Mouse (Mus musculus) layer of hippocampus, adult 2 months (tissue): ENCODE measurements at regions not wholly inside any gene's neighbourhood (a gene's known extent, or its start where the extent isn't known, plus 50 kb on each side); places are given as distances from the start of the nearest gene placed in this dataset.

Experiments used
- DNase-seq, 2 experiments: peaks; one replicate each; pipeline ENCODE4 v3.0.0; 2022; ENCODE audit warnings: low spot score in 2 of 2
- H3K27ac ChIP-seq: fragments of 200-600 bp; 2 replicates; pipeline ENCODE4 v1.8.1; 2022
- H3K4me3 ChIP-seq: fragments of 200-600 bp; 2 replicates; pipeline ENCODE4 v1.8.1; 2022; ENCODE audit warnings: mild to moderate bottlenecking
- CTCF ChIP-seq: fragments of 200-600 bp; conservative IDR thresholded peaks from 2 replicates; pipeline ENCODE4 v1.8.1; 2022; ENCODE audit warnings: antibody characterized with exemption, mild to moderate bottlenecking, moderate library complexity

DNA sequence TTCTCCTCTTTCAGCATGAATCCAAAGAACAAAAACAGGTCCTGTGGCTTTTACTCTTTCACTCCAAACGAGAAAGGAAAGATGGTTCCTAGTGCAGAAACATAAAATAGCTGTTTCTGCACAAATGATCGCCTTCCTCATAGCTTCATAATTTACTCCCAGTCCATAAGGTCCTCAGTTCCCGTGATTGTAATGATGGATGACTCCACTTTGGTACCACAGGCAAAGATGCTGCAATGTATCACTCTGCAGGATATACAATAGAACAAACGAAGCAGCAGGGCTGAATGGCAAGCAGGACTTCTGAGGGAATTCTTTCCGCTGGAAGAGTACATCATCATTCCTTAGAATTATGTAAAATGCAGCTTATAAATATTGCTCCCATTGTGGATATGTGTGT lies 652.8 kb downstream of the Robo2 start:
- H3K4me3 ChIP-seq, result no peak overlapping the region
- TF ChIP-seq CTCF, result no peak
- no peak for DNase-seq
- no peak overlapping the region for H3K27ac ChIP-seq

DNA sequence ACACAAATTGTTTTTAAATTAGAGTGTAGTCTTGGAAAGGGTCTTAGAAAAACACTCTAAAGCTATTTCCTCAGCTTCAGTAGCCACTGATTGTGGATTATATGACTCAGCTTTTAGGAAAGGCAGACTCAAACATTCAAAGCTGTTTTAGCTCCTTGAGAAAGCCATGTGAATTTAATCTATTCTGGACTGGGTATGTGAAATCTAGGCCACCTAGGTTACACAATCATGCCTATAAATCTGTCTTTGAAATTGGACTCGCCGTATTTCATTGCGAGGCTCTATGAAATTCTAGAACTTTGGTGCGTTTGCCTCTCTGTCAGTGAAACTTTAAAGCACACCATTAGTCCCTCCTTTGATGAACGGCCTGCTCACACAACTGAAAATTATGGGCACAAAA lies 657.3 kb downstream of the Robo2 start:
- DNase-seq, result no peak
- H3K27ac ChIP-seq, result no peak overlapping the region
- TF ChIP-seq CTCF, result no peak
- H3K4me3 ChIP-seq, result no peak overlapping the region

DNA sequence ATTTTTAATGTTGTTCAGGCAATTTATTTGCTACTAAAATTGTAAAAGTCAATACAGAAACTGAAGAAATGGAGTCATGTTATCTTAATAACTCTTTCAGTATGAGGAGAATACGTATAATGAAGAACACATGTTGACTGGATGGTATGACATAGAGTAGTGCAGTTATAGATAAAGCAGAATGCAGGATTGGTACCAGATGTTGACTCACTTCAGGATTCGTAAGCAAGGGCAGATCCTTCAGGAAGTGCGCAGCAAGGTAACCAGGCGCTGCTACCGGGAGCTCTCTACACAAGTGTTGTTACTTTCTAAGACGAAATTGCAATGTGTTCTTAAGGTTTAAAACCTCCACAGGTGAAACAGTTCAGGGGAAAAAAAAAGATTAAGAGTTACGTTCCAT lies 683.3 kb downstream of the Robo2 start:
- no peak overlapping the region for H3K27ac ChIP-seq
- no peak for DNase-seq
- no peak overlapping the region for H3K4me3 ChIP-seq
- TF ChIP-seq CTCF, result no peak

DNA sequence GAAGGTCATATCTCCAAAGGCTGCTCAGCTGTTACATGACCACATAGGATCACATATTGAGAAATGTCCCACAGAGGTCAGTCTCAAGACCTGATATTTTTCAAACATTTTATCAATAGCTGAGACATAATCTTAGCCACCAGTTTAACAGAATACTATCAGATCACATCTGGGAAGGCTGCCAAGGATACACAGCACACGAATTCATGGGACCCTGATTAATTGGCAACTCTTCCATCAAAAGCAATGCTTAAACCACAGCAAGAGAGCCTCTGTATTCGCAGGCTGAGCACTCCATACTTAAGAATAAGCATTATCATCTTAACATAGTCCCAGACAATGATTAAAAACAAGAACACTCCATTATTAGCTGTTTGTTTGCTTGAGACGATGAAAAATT lies 691.9 kb downstream of the Robo2 start:
- no peak for DNase-seq
- Histone ChIP-seq H3K27ac (no peak overlapping the region), H3K4me3 (no peak overlapping the region)
- TF ChIP-seq CTCF, result no peak

DNA sequence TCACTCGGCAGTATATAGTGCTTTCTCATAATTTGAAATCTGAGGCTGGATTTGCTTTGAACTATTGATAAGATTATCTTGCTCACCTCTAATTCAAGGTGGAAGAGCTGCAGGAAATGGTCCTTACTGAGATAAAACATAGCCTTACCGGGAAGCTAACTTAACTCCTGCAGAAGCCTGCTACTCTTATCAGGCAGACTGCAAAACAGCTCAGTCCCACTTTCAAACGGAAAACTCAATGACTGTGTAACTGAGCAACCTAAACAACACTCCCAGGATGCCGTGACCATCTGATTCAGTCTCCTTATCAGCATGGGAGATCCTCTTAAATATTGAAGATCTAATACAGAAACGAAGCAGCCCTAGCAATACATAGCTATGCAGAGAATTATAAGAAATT lies 695.3 kb downstream of the Robo2 start:
- H3K4me3 ChIP-seq, result no peak overlapping the region
- no peak overlapping the region for H3K27ac ChIP-seq
- TF ChIP-seq CTCF, result no peak
- no peak for DNase-seq

DNA sequence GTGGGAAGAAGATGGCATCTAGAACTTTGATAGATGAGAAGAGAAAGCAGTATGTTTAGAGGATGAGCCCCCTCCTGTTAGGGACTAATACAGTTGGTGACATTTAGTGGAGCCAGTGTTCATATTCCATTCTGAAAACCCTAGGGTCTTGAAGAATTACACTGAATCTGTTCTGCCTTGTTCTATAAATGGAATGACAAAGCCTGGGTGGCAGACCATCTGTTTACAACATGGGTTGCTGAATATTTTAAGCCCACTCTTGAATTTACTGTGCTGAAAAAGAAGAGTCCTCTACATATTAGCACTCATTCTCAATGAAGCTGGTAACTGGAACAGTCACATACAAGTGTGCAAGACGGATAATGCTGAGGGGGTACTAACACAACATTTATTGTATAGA lies 704.6 kb downstream of the Robo2 start:
- H3K4me3 ChIP-seq, result no peak overlapping the region
- TF ChIP-seq CTCF, result no peak
- H3K27ac ChIP-seq, result peak overlapping the region; percentile 57; the same call in 1 of the 2 replicates
- peak; percentile 37 to 67 for DNase-seq

DNA sequence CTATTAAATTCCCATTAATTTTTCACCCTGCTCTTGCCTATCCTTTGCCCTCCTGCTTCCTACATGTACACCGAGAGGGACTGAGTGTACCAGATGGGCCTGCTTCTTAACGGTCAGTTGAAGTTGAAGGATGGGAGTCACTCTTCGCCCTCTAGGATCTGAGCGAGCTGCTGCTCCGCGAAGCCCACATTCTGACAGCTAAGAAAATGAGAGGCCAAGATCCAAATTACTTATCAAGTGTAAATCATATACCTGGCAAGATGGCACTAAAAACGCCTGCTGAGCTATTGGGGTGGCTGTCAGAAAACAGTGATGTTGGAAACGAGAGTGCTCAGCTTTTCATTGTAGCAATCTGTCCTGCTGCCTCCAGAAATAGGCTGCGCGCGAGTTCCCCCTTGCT lies 722.4 kb downstream of the Robo2 start:
- H3K4me3 ChIP-seq, result no peak overlapping the region
- H3K27ac ChIP-seq, result no peak overlapping the region
- DNase-seq, result no peak
- no peak for TF ChIP-seq CTCF

DNA sequence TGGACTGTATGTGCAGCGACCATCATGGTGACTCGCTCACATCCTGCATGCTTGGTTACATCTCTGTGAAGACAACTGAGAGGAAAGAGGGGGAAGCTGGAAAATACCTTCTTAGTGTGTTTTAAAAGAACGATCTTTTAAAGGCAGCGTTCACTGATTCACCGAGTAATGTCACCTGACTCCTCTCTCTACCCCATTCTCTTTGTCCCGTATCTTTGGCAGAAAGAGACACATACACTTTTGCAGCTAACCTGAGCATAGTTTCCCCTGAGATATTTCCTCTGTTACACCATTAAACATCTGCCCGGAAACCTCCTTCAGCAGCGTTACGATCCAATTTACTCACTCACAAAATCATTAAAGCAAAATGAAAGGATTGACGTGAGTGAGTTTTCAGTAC lies 731.8 kb downstream of the Robo2 start:
- Histone ChIP-seq H3K27ac (no peak overlapping the region), H3K4me3 (no peak overlapping the region; the same call in 1 of the 2 replicates)
- no peak for TF ChIP-seq CTCF
- no peak for DNase-seq

DNA sequence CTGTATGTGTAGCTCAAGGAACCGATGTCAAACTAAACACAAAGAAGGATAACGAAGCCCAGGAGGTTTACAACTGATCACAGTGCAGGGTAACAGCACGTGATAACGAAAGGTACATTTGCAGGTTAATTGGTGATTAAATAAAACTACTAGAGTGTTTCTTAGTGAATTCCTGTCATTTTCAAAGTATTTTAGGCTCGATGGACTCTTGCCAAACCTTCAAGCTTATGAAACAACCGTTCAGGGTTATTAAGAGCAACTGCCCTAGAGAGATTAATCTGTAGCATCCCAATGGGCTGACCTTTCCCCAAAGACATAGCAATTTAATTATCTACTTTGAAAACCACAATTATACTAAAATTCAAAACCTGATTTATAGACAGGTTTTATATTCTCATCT lies 741.1 kb downstream of the Robo2 start:
- Histone ChIP-seq H3K4me3 (no peak overlapping the region), H3K27ac (no peak overlapping the region)
- no peak for TF ChIP-seq CTCF
- no peak for DNase-seq

DNA sequence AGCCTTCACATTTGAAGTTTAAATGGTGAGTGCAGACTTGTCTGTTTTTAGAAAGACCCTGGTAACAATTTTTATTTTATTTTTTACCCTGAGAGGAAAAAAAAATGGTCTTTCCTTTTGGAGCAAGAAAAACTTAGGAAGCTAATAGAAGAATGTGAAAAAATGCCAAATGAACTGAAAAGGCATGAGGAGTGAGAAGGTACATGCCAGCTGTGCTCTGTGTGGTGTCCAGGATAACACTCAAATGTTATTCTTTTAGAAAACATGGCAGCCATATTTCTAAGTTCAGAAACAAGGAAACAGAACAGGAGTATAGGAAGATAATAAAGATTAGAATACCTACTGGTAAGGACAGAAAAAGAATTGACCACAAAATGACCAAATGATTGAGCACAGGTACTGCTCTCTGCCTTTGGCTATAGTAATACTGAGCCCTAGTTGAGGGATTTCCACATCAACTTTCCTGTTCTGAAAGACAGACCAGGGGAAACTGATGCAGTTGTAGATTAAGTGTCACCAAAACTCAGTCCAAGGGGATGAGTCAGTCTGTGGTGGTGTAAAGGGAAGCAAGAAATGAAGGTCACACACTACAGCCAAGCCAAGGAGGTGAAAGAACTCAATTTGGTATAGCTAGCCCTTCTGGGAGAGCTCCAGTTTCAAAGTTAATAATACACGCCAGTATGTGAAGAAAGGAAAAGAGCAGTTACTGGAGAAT lies 758.5 kb downstream of the Robo2 start:
- no peak for TF ChIP-seq CTCF
- no peak overlapping the region for H3K4me3 ChIP-seq
- no peak for DNase-seq
- H3K27ac ChIP-seq, result no peak overlapping the region

DNA sequence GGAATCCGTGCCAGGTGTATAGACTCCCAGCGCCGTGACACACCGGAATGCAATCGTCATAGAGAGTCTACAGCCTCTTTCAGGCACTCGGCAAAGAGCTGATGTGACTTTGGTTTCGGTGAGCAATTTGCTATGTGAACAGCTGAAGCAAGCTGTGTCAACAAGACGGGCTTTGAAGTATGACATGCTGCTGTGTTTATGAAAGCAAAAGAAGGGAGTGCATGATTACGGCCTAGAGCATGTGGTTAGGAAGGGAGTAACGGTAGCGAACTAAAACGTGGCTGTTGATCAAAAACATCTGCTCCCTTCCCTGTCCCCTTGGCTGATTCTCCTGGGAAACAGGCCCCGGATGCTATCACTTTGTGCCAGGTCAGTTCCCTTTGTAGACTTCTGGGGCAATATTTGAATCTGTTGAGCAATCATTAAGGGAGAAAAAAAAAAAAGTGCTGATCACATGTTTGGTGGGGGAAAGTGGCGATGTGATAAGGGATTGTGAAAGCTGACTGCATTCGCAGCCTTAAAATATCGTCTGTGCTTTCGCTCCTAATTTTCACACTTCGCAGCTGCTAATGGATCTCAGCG lies 764.3 kb downstream of the Robo2 start:
- Histone ChIP-seq H3K27ac (peak overlapping the region; percentile 40; the same call in 1 of the 2 replicates), H3K4me3 (peak overlapping the region; percentile 44)
- TF ChIP-seq CTCF, result no peak
- DNase-seq, result peak; percentile 17 to 37

DNA sequence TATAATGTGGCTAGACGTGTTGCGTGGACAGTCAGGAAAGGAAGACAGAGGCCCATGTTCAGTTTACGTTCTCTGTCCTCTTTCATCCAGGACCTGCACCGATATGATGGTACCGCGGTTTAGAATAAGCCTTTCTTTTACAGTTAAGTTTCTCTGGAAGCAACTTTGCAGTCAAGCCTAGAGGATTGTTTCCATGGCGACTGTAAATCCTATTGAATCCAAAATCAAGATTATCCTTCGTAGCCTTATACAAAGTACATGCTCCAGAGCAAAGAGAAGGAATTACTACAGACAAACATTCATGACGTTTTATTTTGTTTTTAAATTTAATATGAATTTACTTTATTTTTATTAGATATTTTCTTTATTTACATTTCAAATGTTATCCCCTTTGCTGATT lies 798.6 kb downstream of the Robo2 start:
- no peak for TF ChIP-seq CTCF
- no peak overlapping the region for H3K27ac ChIP-seq
- no peak for DNase-seq
- H3K4me3 ChIP-seq, result no peak overlapping the region

DNA sequence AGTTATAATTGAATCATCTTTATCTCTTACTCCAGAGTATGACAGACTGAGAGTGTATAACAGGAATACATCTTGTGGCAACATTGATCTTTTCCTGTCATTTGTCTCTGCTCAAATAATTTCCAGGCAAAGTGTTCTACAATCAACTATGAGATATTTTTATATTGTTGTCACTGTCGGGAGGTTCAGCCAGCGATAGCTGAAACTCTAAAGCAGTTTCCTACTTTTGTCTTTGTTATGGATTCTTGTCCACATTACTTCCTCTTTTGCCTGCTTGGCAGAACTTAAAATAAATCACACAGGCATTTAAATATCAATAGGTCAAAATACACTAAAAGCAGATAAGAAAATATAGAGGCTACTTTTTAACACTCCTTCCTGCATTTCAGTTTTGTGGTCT lies 820.2 kb downstream of the Robo2 start:
- TF ChIP-seq CTCF, result no peak
- no peak overlapping the region for H3K27ac ChIP-seq
- no peak for DNase-seq

DNA sequence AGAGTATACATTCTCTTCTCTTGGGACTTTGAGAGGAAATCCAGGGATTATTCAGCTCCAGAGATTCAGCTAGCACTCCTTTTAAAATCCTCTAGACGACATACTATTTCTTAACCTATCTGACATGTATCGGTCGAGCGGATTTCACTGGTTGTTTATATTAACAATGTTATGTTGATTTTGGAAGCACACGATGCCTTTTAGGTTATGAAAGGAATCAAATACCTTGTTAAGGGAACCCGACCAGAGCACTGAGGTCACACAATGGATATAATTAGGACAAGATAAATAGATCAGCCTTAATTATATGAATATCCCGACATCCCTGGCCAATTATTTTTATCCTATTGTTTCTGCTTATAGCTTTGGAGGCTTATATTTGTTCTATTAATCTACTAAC lies 850.4 kb downstream of the Robo2 start:
- DNase-seq, result no peak
- Histone ChIP-seq H3K27ac (no peak overlapping the region), H3K4me3 (no peak overlapping the region)
- no peak for TF ChIP-seq CTCF

More for the DNA sequence above, 820.2 kb downstream of the Robo2 start:
- no peak overlapping the region for H3K4me3 ChIP-seq

DNA sequence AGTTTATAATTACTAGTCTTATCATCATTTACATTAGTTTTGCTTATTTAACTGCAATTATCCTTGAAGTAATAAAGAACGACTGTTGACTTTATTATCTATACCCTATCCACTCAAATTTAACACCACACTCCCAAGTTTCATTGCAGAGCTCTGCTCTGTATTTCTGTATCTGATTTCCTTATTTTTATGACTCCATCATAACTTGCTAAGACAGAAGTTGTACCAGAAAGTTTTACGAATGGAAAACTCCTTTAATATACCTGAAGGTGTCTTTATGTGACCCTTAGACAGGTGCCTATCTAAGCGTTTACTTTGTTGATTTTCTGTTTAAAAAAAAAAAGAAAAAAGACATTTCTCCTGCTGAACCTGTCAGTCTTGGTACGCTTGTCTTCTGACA lies 854.7 kb downstream of the Robo2 start:
- Histone ChIP-seq H3K27ac (no peak overlapping the region), H3K4me3 (no peak overlapping the region)
- DNase-seq, result no peak
- no peak for TF ChIP-seq CTCF
